Mouse (Mus musculus): ENCODE measurements around the gene Rbm33. TPM values are rescaled to one million over a fixed set of nuclear protein-coding genes. Genes with fewer than 3 reads are reported as not detected.
A peak's percentile ranks its signal among the peaks of the same experiment; 100 is the strongest.

Rbm33 gene
- total RNA-seq, 4 experiments from 2014 or later, result 37.3 to 42.9 (median 39.5) TPM

- DNase-seq (ENCODE audit: low spot score in 2 of 2), result no peak
Observed at GRCm38 (mm10) chr5:28406662-28407061, 89.7 kb downstream of the Rbm33 start.

GRCm38 (mm10) chr5:28412006-28412685, 95.2 kb downstream of the Rbm33 start:
- no peak for DNase-seq (ENCODE audit: low spot score in 2 of 2)

GRCm38 (mm10) chr5:28413533-28413932, 96.6 kb downstream of the Rbm33 start:
- no peak for DNase-seq (ENCODE audit: low spot score in 2 of 2)

- DNase-seq (ENCODE audit: low spot score in 2 of 2), result no peak
Observed at GRCm38 (mm10) chr5:28414076-28414475, 97.2 kb downstream of the Rbm33 start.

GRCm38 (mm10) chr5:28416029-28416428, 99.1 kb downstream of the Rbm33 start:
- no peak for DNase-seq (ENCODE audit: low spot score in 2 of 2)

- DNase-seq (ENCODE audit: low spot score in 2 of 2), result no peak
Observed at GRCm38 (mm10) chr5:28418734-28419133, 101.8 kb downstream of the Rbm33 start.

GRCm38 (mm10) chr5:28419640-28420265, 102.8 kb downstream of the Rbm33 start:
- no peak for DNase-seq (ENCODE audit: low spot score in 2 of 2)

GRCm38 (mm10) chr5:28423781-28424180, 106.9 kb downstream of the Rbm33 start:
- no peak for DNase-seq (ENCODE audit: low spot score in 2 of 2)

- DNase-seq (ENCODE audit: low spot score in 2 of 2), result no peak
Observed at GRCm38 (mm10) chr5:28425926-28426325, 109.0 kb downstream of the Rbm33 start.

GRCm38 (mm10) chr5:28450126-28450890, 133.4 kb downstream of the Rbm33 start:
- no peak for DNase-seq (ENCODE audit: low spot score in 2 of 2)

- DNase-seq (ENCODE audit: low spot score in 2 of 2), result peak; percentile 38 to 40
Observed at GRCm38 (mm10) chr5:28451053-28451638, 134.2 kb downstream of the Rbm33 start.

GRCm38 (mm10) chr5:28453086-28453485, 136.2 kb downstream of the Rbm33 start:
- DNase-seq (ENCODE audit: low spot score in 2 of 2), result no peak

GRCm38 (mm10) chr5:28453523-28453922, 136.6 kb downstream of the Rbm33 start:
- DNase-seq (ENCODE audit: low spot score in 2 of 2), result no peak

GRCm38 (mm10) chr5:28454546-28454945, 137.6 kb downstream of the Rbm33 start:
- peak in 1 of 2 experiments; percentile 1 for DNase-seq (ENCODE audit: low spot score in 2 of 2)

- no peak for DNase-seq (ENCODE audit: low spot score in 2 of 2)
Observed at GRCm38 (mm10) chr5:28455721-28456120, 138.8 kb downstream of the Rbm33 start.

GRCm38 (mm10) chr5:28456366-28456765, 139.4 kb downstream of the Rbm33 start:
- DNase-seq (ENCODE audit: low spot score in 2 of 2), result peak in 1 of 2 experiments; percentile 0

GRCm38 (mm10) chr5:28457921-28458641, 141.2 kb downstream of the Rbm33 start:
- DNase-seq (ENCODE audit: low spot score in 2 of 2), result no peak

- no peak for DNase-seq (ENCODE audit: low spot score in 2 of 2)
Observed at GRCm38 (mm10) chr5:28458821-28459240, 141.9 kb downstream of the Rbm33 start.

- no peak for DNase-seq (ENCODE audit: low spot score in 2 of 2)
Observed at GRCm38 (mm10) chr5:28459456-28460225, 142.7 kb downstream of the Rbm33 start.

- DNase-seq (ENCODE audit: low spot score in 2 of 2), result no peak
Observed at GRCm38 (mm10) chr5:28460556-28461350, 143.8 kb downstream of the Rbm33 start.

Data from gastrocnemius, adult 8-10 months (tissue).